ENCODE assay signal across 22 mouse cellular contexts in the genomic region with DNA sequence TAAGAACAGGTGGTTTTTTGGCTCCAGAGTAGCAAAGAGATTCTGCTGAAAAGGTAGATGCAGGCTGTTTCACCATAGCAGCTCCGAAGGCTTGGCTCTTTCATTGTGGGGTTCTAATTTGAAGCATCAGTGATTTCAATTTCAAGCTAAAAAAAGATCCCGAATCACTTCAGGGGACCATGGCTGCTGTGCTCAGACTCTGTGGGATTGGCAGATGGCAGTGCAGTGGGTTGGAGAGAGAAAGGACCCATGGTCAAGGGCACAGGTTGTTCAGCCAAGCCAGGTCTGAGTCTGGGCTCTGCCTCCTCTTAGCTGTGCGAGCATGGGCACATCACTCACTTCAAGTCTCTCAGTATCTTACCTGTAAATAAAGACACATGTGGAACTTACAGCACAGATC.
DNase-seq lines count a peak whose midpoint lies in the region; ATAC-seq lines count a peak whose summit lies in the region.
"Had no signal": no experiment of that assay in that cellular context is flagged by ENCODE, and none has a peak within 500 bp of the region (broad histone marks: within the 10 kb centered on the region; RNA-seq: fewer than 3 reads in every experiment).

No protein-coding gene starts in this region.

- peaks cover 31% of the 10 kb centered on the region for H3K4me1 ChIP-seq in hindbrain, embryonic 16.5 days (ENCODE audit: control insufficient read depth, insufficient read depth, low read depth, low read length)
- no peaks in the 10 kb centered on the region for H3K4me1 ChIP-seq in hindbrain, embryonic 11.5 days (replicated peaks; ENCODE audit: control insufficient read depth, insufficient read depth, low read length)

- no peak overlapping the region for H3K4me2 ChIP-seq in hindbrain, embryonic 16.5 days (ENCODE audit: low read length)
- no peak overlapping the region for H3K4me2 ChIP-seq in hindbrain, embryonic 11.5 days (replicated peaks; ENCODE audit: low read depth, low read length)
- H3K4me2 ChIP-seq: embryonic facial prominence, embryonic 12.5 days; embryonic facial prominence, embryonic 15.5 days; heart, embryonic 11.5 days had no signal

- H3K36me3 ChIP-seq in hindbrain, embryonic 16.5 days (ENCODE audit: control insufficient read depth, insufficient read depth, low read length): no peaks in the 10 kb centered on the region
- no peaks in the 10 kb centered on the region for H3K36me3 ChIP-seq in hindbrain, embryonic 11.5 days (ENCODE audit: control insufficient read depth, insufficient read depth, low read length)
- H3K36me3 ChIP-seq: embryonic facial prominence, embryonic 12.5 days; embryonic facial prominence, embryonic 15.5 days had no signal

- 0 out of 2 replicates have a peak, but pooled peaks have one; percentile 21 for ATAC-seq in hindbrain, embryonic 16.5 days
- ATAC-seq in hindbrain, embryonic 11.5 days (ENCODE audit: low FRiP score): no peak
- ATAC-seq: activated CD4-positive, CD25-positive, alpha-beta regulatory T cell, adult 4 months; forebrain, embryonic 14.5 days; inflammation-experienced regulatory T-cells, adult 6 months; intestine, embryonic 16.5 days had no signal

- no peak overlapping the region for H3K4me3 ChIP-seq in hindbrain, embryonic 16.5 days (ENCODE audit: low read length)
- no peak overlapping the region for H3K4me3 ChIP-seq in hindbrain, embryonic 11.5 days (ENCODE audit: low read depth, low read length)
- H3K4me3 ChIP-seq: embryonic facial prominence, embryonic 12.5 days; embryonic facial prominence, embryonic 15.5 days; gastrocnemius, adult 2 months had no signal

- no peaks in the 10 kb centered on the region for H3K9me3 ChIP-seq in hindbrain, embryonic 16.5 days (ENCODE audit: control insufficient read depth, low read length)
- no peaks in the 10 kb centered on the region for H3K9me3 ChIP-seq in hindbrain, embryonic 11.5 days (ENCODE audit: control insufficient read depth, low read length)
- H3K9me3 ChIP-seq: embryonic facial prominence, embryonic 12.5 days; embryonic facial prominence, embryonic 15.5 days had no signal

- WGBS in hindbrain, embryonic 16.5 days: 74% methylated on average over 3 of the region's 3 CpGs
- 88% methylated on average over 3 of the region's 3 CpGs for WGBS in hindbrain, embryonic 11.5 days

- no peak overlapping the region for H3K9ac ChIP-seq in hindbrain, embryonic 16.5 days (ENCODE audit: low read depth, low read length)
- H3K9ac ChIP-seq in hindbrain, embryonic 11.5 days (ENCODE audit: low read depth, low read length): no peak overlapping the region
- H3K9ac ChIP-seq: embryonic facial prominence, embryonic 12.5 days; embryonic facial prominence, embryonic 15.5 days; forebrain, postnatal 0 days had no signal

- no peaks in the 10 kb centered on the region for H3K27me3 ChIP-seq in hindbrain, embryonic 16.5 days (replicated peaks; ENCODE audit: control insufficient read depth, insufficient read depth, low read length)
- H3K27me3 ChIP-seq in hindbrain, embryonic 11.5 days (ENCODE audit: control insufficient read depth, insufficient read depth, low read length): no peaks in the 10 kb centered on the region
- H3K27me3 ChIP-seq: embryonic facial prominence, embryonic 12.5 days; embryonic facial prominence, embryonic 15.5 days had no signal

- intact Hi-C loops in left cerebral cortex, postnatal 4 days (cut with DNase I): no loop called here
- intact Hi-C loops in left cerebral cortex, postnatal 10 days (cut with DNase I): no loop called here

- peak; percentile 20 for DNase-seq in cerebellum, adult 11-12 months
- DNase-seq in cerebellum, adult 11 months: no peak
- DNase-seq in cerebellum, postnatal 25 days: peak; percentile 58 to 62
- no peak for DNase-seq in cerebellum, adult 18-20 months
- DNase-seq in hindbrain, embryonic 11.5 days (ENCODE audit: low spot score): no peak
- DNase-seq in left cerebral cortex, postnatal 4 days: peak; percentile 57
- no peak for DNase-seq in left cerebral cortex, postnatal 10 days (ENCODE audit: extremely low spot score in 1 of 2, low spot score in 2 of 2)
- DNase-seq: adrenal gland, adult 8-10 months; cerebellum, adult 8-10 months; forebrain, postnatal 0 days; gastrocnemius, adult 2 months; gastrocnemius, postnatal 14 days; heart, adult 11 months; kidney, adult 18-20 months had no signal

- 0 out of 2 replicates have a peak overlapping the region, but pooled peaks have one; percentile 29 for H3K27ac ChIP-seq in hindbrain, embryonic 16.5 days (ENCODE audit: low read depth, low read length)
- no peak overlapping the region for H3K27ac ChIP-seq in hindbrain, embryonic 11.5 days (ENCODE audit: low read depth, low read length)
- H3K27ac ChIP-seq: embryonic facial prominence, embryonic 12.5 days; embryonic facial prominence, embryonic 15.5 days; gastrocnemius, adult 2 months had no signal

Comparison
In these comparisons a context has a peak if more than half of its experiments do, and no peak if none do; other contexts are left out.
1. DNase-seq: peak in cerebellum, adult 11-12 months (single experiment), cerebellum, postnatal 25 days (2 of 2) and left cerebral cortex, postnatal 4 days (single experiment); none in cerebellum, adult 11 months (single experiment), cerebellum, adult 18-20 months (0 of 2), hindbrain, embryonic 11.5 days (single experiment) and left cerebral cortex, postnatal 10 days (0 of 2).